Mouse (Mus musculus) myocyte (in vitro differentiated cells): ENCODE results near the gene 1700023F06Rik.

ENCODE experiments used
- E2F4 ChIP-seq: IDR thresholded peaks from one replicate; pipeline ENCODE4 v1.6.1; 2011; ENCODE audit warnings: mild to moderate bottlenecking, control low read depth, moderate library complexity; ENCODE audit not compliant: insufficient read depth
- MAX ChIP-seq: IDR thresholded peaks from one replicate; pipeline ENCODE4 v1.6.1; 2011; ENCODE audit warnings: low read depth, mild to moderate bottlenecking, control low read depth
- MYOG ChIP-seq, 3 experiments: IDR thresholded peaks; one replicate each; pipeline ENCODE4 v1.6.1; 2011; ENCODE audit warnings: control low read depth in 2 of 3, low read depth in 2 of 3, mild to moderate bottlenecking in 2 of 3; ENCODE audit not compliant: insufficient read length in 2 of 3, control insufficient read depth in 1 of 3, insufficient read depth in 1 of 3
- POLR2A ChIP-seq: IDR thresholded peaks from one replicate; pipeline ENCODE4 v1.6.1; 2011; ENCODE audit warnings: low read depth, mild to moderate bottlenecking, control low read depth, moderate library complexity; ENCODE audit not compliant: insufficient read length
- POLR2AphosphoS2 ChIP-seq: IDR thresholded peaks from one replicate; pipeline ENCODE4 v1.6.1; 2011; ENCODE audit warnings: low read depth, control low read depth; ENCODE audit not compliant: insufficient read length
- REST ChIP-seq: IDR thresholded peaks from one replicate; pipeline ENCODE4 v1.6.1; 2011; ENCODE audit warnings: mild to moderate bottlenecking, control low read depth, moderate library complexity; ENCODE audit not compliant: insufficient read depth, insufficient read length
- TCF12 ChIP-seq: IDR thresholded peaks from one replicate; pipeline ENCODE4 v1.6.1; 2011; ENCODE audit warnings: mild to moderate bottlenecking, control low read depth; ENCODE audit not compliant: poor library complexity, insufficient read depth, severe bottlenecking
- TCF3 ChIP-seq: IDR thresholded peaks from one replicate; pipeline ENCODE4 v1.6.1; 2011; ENCODE audit warnings: low read depth, control low read depth; ENCODE audit not compliant: insufficient read length
- USF1 ChIP-seq: IDR thresholded peaks from one replicate; pipeline ENCODE4 v1.6.1; 2011; ENCODE audit warnings: low read depth, mild to moderate bottlenecking, control low read depth, moderate library complexity

DNA sequence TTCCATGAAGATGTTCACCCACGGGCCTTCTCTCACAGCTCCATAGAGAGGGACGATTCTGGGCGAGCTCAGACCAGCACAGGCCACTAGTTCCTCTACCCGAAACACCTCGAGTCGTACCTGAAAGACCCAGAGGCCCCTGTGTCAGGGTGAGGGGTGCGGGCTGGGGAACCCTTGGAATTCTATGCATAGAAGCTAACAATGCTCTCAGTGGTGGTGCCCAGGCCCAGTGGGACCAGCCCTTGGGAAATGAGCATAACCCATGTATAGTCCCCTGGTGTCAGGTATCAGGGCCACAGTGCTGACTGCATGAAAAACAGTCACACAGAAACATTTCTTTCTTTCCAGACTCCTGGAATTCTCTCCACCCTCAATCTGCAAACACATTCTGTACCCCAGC is 23.0 kb upstream of the 1700023F06Rik start:
- TF ChIP-seq REST (no peak), POLR2A (no peak), TCF12 (no peak), USF1 (no peak), MYOG (IDR thresholded peaks at IDR 0.05; ENCODE audit: control insufficient read depth in 1 of 3, insufficient read depth in 1 of 3, insufficient read length in 2 of 3, low read depth in 2 of 3) (no peak), POLR2AphosphoS2 (no peak), TCF3 (no peak), MAX (no peak), E2F4 (no peak)
